25 mouse cellular contexts compared by ENCODE assay signal in genomic region chr4:32929750-32930149, GRCm38 (mm10).
"Had no signal": no experiment of that assay in that cellular context is flagged by ENCODE, and none has a peak within 500 bp of the region (broad histone marks: within the 10 kb centered on the region; RNA-seq: fewer than 3 reads in every experiment).

No protein-coding gene starts in this region.

- H3K27me3 ChIP-seq: heart, embryonic 13.5 days; heart, embryonic 15.5 days; hindbrain, embryonic 13.5 days; hindbrain, embryonic 15.5 days; kidney, embryonic 15.5 days; limb, embryonic 13.5 days; limb, embryonic 15.5 days; liver, embryonic 12.5 days had no signal

- DNase-seq: gastrocnemius, postnatal 14 days; gastrocnemius, postnatal 36 days; heart, adult 11 months; heart, adult 2 months; heart, postnatal 14 days; heart, postnatal 36 days; kidney, adult 11 months; kidney, adult 2 months; kidney, adult 9 months; kidney, postnatal 14 days; kidney, postnatal 36 days; layer of hippocampus, postnatal 36 days; left cerebral cortex, postnatal 4 days had no signal

- H3K27ac ChIP-seq: heart, adult 2 months; heart, embryonic 13.5 days; heart, embryonic 15.5 days; hindbrain, embryonic 13.5 days; hindbrain, embryonic 15.5 days; hindbrain, postnatal 0 days; kidney, embryonic 15.5 days; kidney, postnatal 0 days; layer of hippocampus, adult 2 months; limb, embryonic 13.5 days; limb, embryonic 15.5 days; liver, embryonic 12.5 days; liver, embryonic 14.5 days had no signal

- H3K9me3 ChIP-seq: heart, embryonic 13.5 days; heart, embryonic 15.5 days; hindbrain, embryonic 13.5 days; hindbrain, embryonic 15.5 days; kidney, embryonic 15.5 days; limb, embryonic 13.5 days; limb, embryonic 15.5 days; liver, embryonic 12.5 days had no signal

- H3K9ac ChIP-seq: heart, embryonic 13.5 days; heart, embryonic 15.5 days; hindbrain, embryonic 13.5 days; hindbrain, embryonic 15.5 days; kidney, embryonic 15.5 days; limb, embryonic 13.5 days; limb, embryonic 15.5 days; liver, embryonic 12.5 days; liver, embryonic 14.5 days had no signal

- H3K4me3 ChIP-seq: heart, adult 2 months; heart, embryonic 13.5 days; heart, embryonic 15.5 days; hindbrain, embryonic 13.5 days; hindbrain, embryonic 15.5 days; kidney, embryonic 15.5 days; layer of hippocampus, adult 2 months; limb, embryonic 13.5 days; limb, embryonic 15.5 days; liver, embryonic 12.5 days had no signal

- H3K36me3 ChIP-seq: heart, embryonic 13.5 days; heart, embryonic 15.5 days; hindbrain, embryonic 13.5 days; hindbrain, embryonic 15.5 days; kidney, embryonic 15.5 days; limb, embryonic 13.5 days; limb, embryonic 15.5 days; liver, embryonic 12.5 days had no signal

- H3K4me1 ChIP-seq: hindbrain, embryonic 13.5 days; hindbrain, embryonic 15.5 days; limb, embryonic 13.5 days; limb, embryonic 15.5 days; liver, embryonic 12.5 days had no signal
